Mouse (Mus musculus): ENCODE measurements around the gene Aar2. TPM values are rescaled to one million over a fixed set of nuclear protein-coding genes. Genes with fewer than 3 reads are reported as not detected.
A peak's percentile ranks its signal among the peaks of the same experiment; 100 is the strongest.
"Not testable (repeated sequence)": the region's sequence is repeated elsewhere in the genome, so short reads cannot be mapped to it uniquely, and the experiment has no call there.

Aar2 gene
- total RNA-seq (2017): 10.4 and 10.6 TPM in 2 replicates

- ATAC-seq (replicated peaks in 1 of 2; ENCODE audit: insufficient read depth in 1 of 2, low FRiP score in 2 of 2, low TSS enrichment in 1 of 2, low read depth in 1 of 2, poor library complexity in 2 of 2, severe bottlenecking in 2 of 2): peak; percentile 72 to 91
Observed at GRCm38 (mm10) chr2:156547123-156547891, at the start of gene Aar2. Gene Aar2, plus strand, starts transcription at chr2:156547584.

- ATAC-seq (replicated peaks in 1 of 2; ENCODE audit: insufficient read depth in 1 of 2, low FRiP score in 2 of 2, low TSS enrichment in 1 of 2, low read depth in 1 of 2, poor library complexity in 2 of 2, severe bottlenecking in 2 of 2): peak; percentile 59 to 70; a peak in 2 of 4 replicates
Observed at GRCm38 (mm10) chr2:156497915-156498314, 49.5 kb upstream of the Aar2 start.

- ATAC-seq (replicated peaks in 1 of 2; ENCODE audit: insufficient read depth in 1 of 2, low FRiP score in 2 of 2, low TSS enrichment in 1 of 2, low read depth in 1 of 2, poor library complexity in 2 of 2, severe bottlenecking in 2 of 2): no peak
Observed at GRCm38 (mm10) chr2:156501025-156501424, 46.4 kb upstream of the Aar2 start.

- ATAC-seq (replicated peaks in 1 of 2; ENCODE audit: insufficient read depth in 1 of 2, low FRiP score in 2 of 2, low TSS enrichment in 1 of 2, low read depth in 1 of 2, poor library complexity in 2 of 2, severe bottlenecking in 2 of 2): no peak
Observed at GRCm38 (mm10) chr2:156505533-156505932, 41.9 kb upstream of the Aar2 start.

- no peak for ATAC-seq (replicated peaks in 1 of 2; ENCODE audit: insufficient read depth in 1 of 2, low FRiP score in 2 of 2, low TSS enrichment in 1 of 2, low read depth in 1 of 2, poor library complexity in 2 of 2, severe bottlenecking in 2 of 2)
Observed at GRCm38 (mm10) chr2:156512028-156512427, 35.4 kb upstream of the Aar2 start.

GRCm38 (mm10) chr2:156512561-156512960, 34.8 kb upstream of the Aar2 start:
- no peak for ATAC-seq (replicated peaks in 1 of 2; ENCODE audit: insufficient read depth in 1 of 2, low FRiP score in 2 of 2, low TSS enrichment in 1 of 2, low read depth in 1 of 2, poor library complexity in 2 of 2, severe bottlenecking in 2 of 2)

- ATAC-seq (replicated peaks in 1 of 2; ENCODE audit: insufficient read depth in 1 of 2, low FRiP score in 2 of 2, low TSS enrichment in 1 of 2, low read depth in 1 of 2, poor library complexity in 2 of 2, severe bottlenecking in 2 of 2): no peak
Observed at GRCm38 (mm10) chr2:156515102-156515501, 32.3 kb upstream of the Aar2 start.

- ATAC-seq (replicated peaks in 1 of 2; ENCODE audit: insufficient read depth in 1 of 2, low FRiP score in 2 of 2, low TSS enrichment in 1 of 2, low read depth in 1 of 2, poor library complexity in 2 of 2, severe bottlenecking in 2 of 2): peak; percentile 33 to 70; a peak in 2 of 4 replicates
Observed at GRCm38 (mm10) chr2:156515565-156516185, 31.7 kb upstream of the Aar2 start.

- not testable (repeated sequence) for ATAC-seq (replicated peaks in 1 of 2; ENCODE audit: insufficient read depth in 1 of 2, low FRiP score in 2 of 2, low TSS enrichment in 1 of 2, low read depth in 1 of 2, poor library complexity in 2 of 2, severe bottlenecking in 2 of 2)
Observed at GRCm38 (mm10) chr2:156516678-156517077, 30.7 kb upstream of the Aar2 start.

GRCm38 (mm10) chr2:156518306-156518705, 29.1 kb upstream of the Aar2 start:
- ATAC-seq (replicated peaks in 1 of 2; ENCODE audit: insufficient read depth in 1 of 2, low FRiP score in 2 of 2, low TSS enrichment in 1 of 2, low read depth in 1 of 2, poor library complexity in 2 of 2, severe bottlenecking in 2 of 2): no peak

GRCm38 (mm10) chr2:156519584-156519983, 27.8 kb upstream of the Aar2 start:
- ATAC-seq (replicated peaks in 1 of 2; ENCODE audit: insufficient read depth in 1 of 2, low FRiP score in 2 of 2, low TSS enrichment in 1 of 2, low read depth in 1 of 2, poor library complexity in 2 of 2, severe bottlenecking in 2 of 2): no peak

GRCm38 (mm10) chr2:156522994-156523393, 24.4 kb upstream of the Aar2 start:
- peak; percentile 55 to 67; a peak in 3 of 4 replicates for ATAC-seq (replicated peaks in 1 of 2; ENCODE audit: insufficient read depth in 1 of 2, low FRiP score in 2 of 2, low TSS enrichment in 1 of 2, low read depth in 1 of 2, poor library complexity in 2 of 2, severe bottlenecking in 2 of 2)

- no peak for ATAC-seq (replicated peaks in 1 of 2; ENCODE audit: insufficient read depth in 1 of 2, low FRiP score in 2 of 2, low TSS enrichment in 1 of 2, low read depth in 1 of 2, poor library complexity in 2 of 2, severe bottlenecking in 2 of 2)
Observed at GRCm38 (mm10) chr2:156524078-156524477, 23.3 kb upstream of the Aar2 start.

GRCm38 (mm10) chr2:156529726-156530125, 17.7 kb upstream of the Aar2 start:
- no peak for ATAC-seq (replicated peaks in 1 of 2; ENCODE audit: insufficient read depth in 1 of 2, low FRiP score in 2 of 2, low TSS enrichment in 1 of 2, low read depth in 1 of 2, poor library complexity in 2 of 2, severe bottlenecking in 2 of 2)

GRCm38 (mm10) chr2:156533160-156533559, 14.2 kb upstream of the Aar2 start:
- no peak for ATAC-seq (replicated peaks in 1 of 2; ENCODE audit: insufficient read depth in 1 of 2, low FRiP score in 2 of 2, low TSS enrichment in 1 of 2, low read depth in 1 of 2, poor library complexity in 2 of 2, severe bottlenecking in 2 of 2)

GRCm38 (mm10) chr2:156538817-156539555, 8.4 kb upstream of the Aar2 start:
- ATAC-seq (replicated peaks in 1 of 2; ENCODE audit: insufficient read depth in 1 of 2, low FRiP score in 2 of 2, low TSS enrichment in 1 of 2, low read depth in 1 of 2, poor library complexity in 2 of 2, severe bottlenecking in 2 of 2): no peak

GRCm38 (mm10) chr2:156540991-156541390, 6.4 kb upstream of the Aar2 start:
- ATAC-seq (replicated peaks in 1 of 2; ENCODE audit: insufficient read depth in 1 of 2, low FRiP score in 2 of 2, low TSS enrichment in 1 of 2, low read depth in 1 of 2, poor library complexity in 2 of 2, severe bottlenecking in 2 of 2): no peak

- no peak for ATAC-seq (replicated peaks in 1 of 2; ENCODE audit: insufficient read depth in 1 of 2, low FRiP score in 2 of 2, low TSS enrichment in 1 of 2, low read depth in 1 of 2, poor library complexity in 2 of 2, severe bottlenecking in 2 of 2)
Observed at GRCm38 (mm10) chr2:156542410-156542809, 5.0 kb upstream of the Aar2 start.

All from hematopoietic stem cell, adult 5-6 weeks (primary cell).